Mouse (Mus musculus) stomach, embryonic 16.5 days (tissue): Measurements from ENCODE around the gene Tmod3. TPM values are rescaled to one million over a fixed set of nuclear protein-coding genes. Genes with fewer than 3 reads are reported as not detected.
"Not testable (repeated sequence)": the region's sequence is repeated elsewhere in the genome, so short reads cannot be mapped to it uniquely, and the experiment has no call there.

Experiments
- ATAC-seq: fragments of 200-750 bp; cut with Nextera tagmentation; 2 replicates; pipeline ENCODE4 v1.8.0; 2017; ENCODE audit warnings: moderate number of reproducible peaks, moderate TSS enrichment; ENCODE audit not compliant: insufficient read depth, low FRiP score
- H3K27ac ChIP-seq: fragments of 300-500 bp; sonication (generic); 2 replicates; pipeline ENCODE4 v1.5.1; 2014; ENCODE audit warnings: low read length
- H3K27me3 ChIP-seq: fragments of 300-500 bp; sonication (generic); 2 replicates; pipeline ENCODE4 v1.6.1; 2014; ENCODE audit warnings: low read length, control low read depth, mixed read lengths; ENCODE audit not compliant: control insufficient read depth, insufficient read depth
- H3K36me3 ChIP-seq: fragments of 300-500 bp; sonication (generic); 2 replicates; pipeline ENCODE4 v1.6.1; 2014; ENCODE audit warnings: low read length; ENCODE audit not compliant: control insufficient read depth, insufficient read depth
- H3K4me1 ChIP-seq: fragments of 300-500 bp; sonication (generic); 2 replicates; pipeline ENCODE4 v1.6.1; 2014; ENCODE audit warnings: low read length, control low read depth, mixed read lengths; ENCODE audit not compliant: control insufficient read depth, insufficient read depth
- H3K4me2 ChIP-seq: fragments of 300-500 bp; sonication (generic); 2 replicates; pipeline ENCODE4 v1.6.1; 2014; ENCODE audit warnings: low read depth, low read length, mixed read lengths
- H3K4me3 ChIP-seq: fragments of 300-500 bp; sonication (generic); replicated peaks from 2 replicates; pipeline ENCODE4 v1.5.1; 2014; ENCODE audit warnings: mild to moderate bottlenecking, low read length
- H3K9ac ChIP-seq: fragments of 300-500 bp; sonication (generic); 2 replicates; pipeline ENCODE4 v1.6.1; 2014; ENCODE audit warnings: low read length
- H3K9me3 ChIP-seq: fragments of 300-500 bp; sonication (generic); replicated peaks from 2 replicates; pipeline ENCODE4 v1.6.1; 2016; ENCODE audit warnings: low read length, control low read depth; ENCODE audit not compliant: control insufficient read depth
- WGBS: fragments of 180-500 bp; shearing (Covaris S2); extraction: QIAGEN DNeasy Blood & Tissue Kit; methylation state at CpG from one replicate; pipeline ENCODE4 v1.1.7; 2014; 5-methylcytosine and 5-hydroxymethylcytosine counted together
- polyA plus RNA-seq: library from polyadenylated mRNA; unstranded; fragments of >200 nt; fragmentation: Nextera tagmentation; extraction: Ambion mirVana; gene quantifications from 2 replicates; pipeline ENCODE4 v1.2.1, GENCODE M21; 2015

Tmod3 gene
- polyA plus RNA-seq, 1 experiment from 2014 or later: 159 TPM

DNA sequence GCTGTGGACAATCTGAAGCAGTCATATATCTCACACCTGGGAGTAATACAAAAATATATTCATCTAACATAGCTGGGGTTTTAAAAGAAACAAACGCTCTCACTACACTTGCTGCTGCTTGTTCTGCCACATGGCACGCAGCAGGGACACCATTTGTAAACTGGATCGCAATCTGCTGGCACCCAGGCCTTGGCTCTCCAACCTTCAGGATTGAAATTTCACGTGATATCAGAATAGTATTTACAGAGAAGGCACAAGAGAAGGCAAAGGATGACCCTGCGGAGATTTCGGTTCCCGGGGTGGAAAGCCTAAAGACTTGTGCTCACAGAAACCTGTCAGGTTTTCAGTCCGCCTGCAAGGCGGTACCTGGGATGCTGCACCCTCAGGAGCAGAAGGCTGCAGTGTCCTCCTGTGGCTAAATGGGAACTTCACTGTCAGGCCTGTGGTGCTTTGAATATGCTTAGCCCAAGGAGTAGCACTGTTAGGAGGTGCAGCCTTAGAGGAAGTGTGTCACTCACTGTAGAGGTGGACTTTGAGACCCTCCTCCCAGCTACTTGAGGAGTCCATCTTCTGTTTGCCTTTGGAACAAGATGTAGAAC lies 65.0 kb downstream of the Tmod3 start:
- H3K9ac ChIP-seq: no peak overlapping the region
- H3K4me1 ChIP-seq: no peaks in the 10 kb centered on the region
- 83% methylated on average over 9 of the region's 9 CpGs for WGBS
- no peak overlapping the region for H3K4me2 ChIP-seq
- H3K9me3 ChIP-seq: no peaks in the 10 kb centered on the region
- H3K36me3 ChIP-seq: peaks cover 10% of the 10 kb centered on the region
- ATAC-seq: no peak
- no peak overlapping the region for H3K4me3 ChIP-seq
- no peak overlapping the region for H3K27ac ChIP-seq
- H3K27me3 ChIP-seq: no peaks in the 10 kb centered on the region

- not testable (repeated sequence) for H3K27me3 ChIP-seq, H3K27ac ChIP-seq, ATAC-seq, H3K4me1 ChIP-seq, H3K4me3 ChIP-seq, H3K9me3 ChIP-seq, H3K36me3 ChIP-seq, H3K9ac ChIP-seq, H3K4me2 ChIP-seq
- 94% methylated on average over 7 of the region's 7 CpGs for WGBS
These were observed 71.2 kb downstream of the Tmod3 start for GRCm38 (mm10) chr9:75488255-75488654.

GRCm38 (mm10) chr9:75485231-75485630 lies 74.2 kb downstream of the Tmod3 start:
- WGBS: 76% methylated on average over 6 of the region's 6 CpGs
- ATAC-seq: no peak
- Histone ChIP-seq H3K9ac (no peak overlapping the region), H3K27ac (no peak overlapping the region), H3K4me2 (no peak overlapping the region), H3K9me3 (no peaks in the 10 kb centered on the region), H3K36me3 (no peaks in the 10 kb centered on the region), H3K4me1 (no peaks in the 10 kb centered on the region), H3K27me3 (no peaks in the 10 kb centered on the region), H3K4me3 (no peak overlapping the region)

GRCm38 (mm10) chr9:75480536-75481075 lies 78.9 kb downstream of the Tmod3 start:
- Histone ChIP-seq H3K36me3 (no peaks in the 10 kb centered on the region), H3K9ac (no peak overlapping the region), H3K4me3 (no peak overlapping the region), H3K9me3 (no peaks in the 10 kb centered on the region), H3K4me2 (no peak overlapping the region), H3K27me3 (no peaks in the 10 kb centered on the region), H3K4me1 (no peaks in the 10 kb centered on the region), H3K27ac (no peak overlapping the region)
- ATAC-seq: no peak
- WGBS: 88% methylated on average over 5 of the region's 5 CpGs

DNA sequence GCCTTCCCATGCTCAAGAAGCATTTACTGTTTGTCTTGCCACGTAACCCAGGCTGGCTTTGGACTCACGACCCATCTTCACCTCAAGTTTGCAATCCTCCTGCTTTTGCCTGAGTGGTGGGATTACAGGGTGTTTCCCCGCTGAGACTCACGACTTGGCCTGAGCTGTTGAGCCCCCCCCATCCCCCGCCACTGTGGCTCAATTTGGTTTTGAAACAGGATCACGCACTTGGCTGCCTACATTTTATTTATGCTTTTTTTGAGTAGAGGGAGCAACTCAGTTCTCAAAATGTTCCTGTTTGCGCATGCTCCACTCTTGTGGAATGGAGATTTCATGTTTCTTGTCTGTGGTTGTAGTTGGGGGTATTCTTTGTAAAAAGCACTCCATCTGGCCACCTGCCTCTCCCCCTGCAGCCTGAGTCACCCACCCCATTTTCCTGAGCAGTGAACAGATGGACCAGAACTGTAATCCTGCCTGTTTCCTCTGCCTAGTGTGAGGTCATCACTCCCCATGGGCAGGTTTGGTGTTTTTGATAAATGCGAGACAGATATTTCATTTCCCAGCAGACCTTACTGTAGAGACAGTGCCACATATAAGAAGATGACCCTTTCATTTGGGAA lies 80.2 kb downstream of the Tmod3 start:
- ATAC-seq: no peak
- H3K27ac ChIP-seq: no peak overlapping the region
- H3K36me3 ChIP-seq: no peaks in the 10 kb centered on the region
- WGBS: 53% methylated on average over 8 of the region's 8 CpGs
- H3K27me3 ChIP-seq: no peaks in the 10 kb centered on the region
- no peaks in the 10 kb centered on the region for H3K4me1 ChIP-seq
- no peak overlapping the region for H3K4me2 ChIP-seq
- no peak overlapping the region for H3K9ac ChIP-seq
- H3K9me3 ChIP-seq: no peaks in the 10 kb centered on the region
- H3K4me3 ChIP-seq: no peak overlapping the region

DNA sequence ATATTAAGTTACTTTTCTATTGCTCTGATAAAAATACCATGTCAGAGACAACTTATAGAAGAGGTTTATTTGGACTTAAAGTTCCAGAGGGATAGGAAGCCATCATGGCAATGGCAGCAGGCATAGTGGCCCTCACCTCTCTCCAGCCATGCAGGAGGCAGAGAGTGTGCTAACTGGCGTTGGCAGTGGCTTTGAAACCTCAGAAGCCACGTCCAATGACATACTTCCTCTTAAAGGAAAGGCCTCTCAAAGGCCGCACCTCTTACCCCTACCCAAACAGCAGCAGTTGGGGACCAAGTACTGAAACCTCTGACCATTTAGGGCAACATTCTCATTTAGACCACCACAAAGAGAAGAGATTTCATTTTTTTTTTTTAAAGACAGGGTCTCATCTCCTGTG lies 82.2 kb downstream of the Tmod3 start:
- 58% methylated on average over 3 of the region's 3 CpGs for WGBS

DNA sequence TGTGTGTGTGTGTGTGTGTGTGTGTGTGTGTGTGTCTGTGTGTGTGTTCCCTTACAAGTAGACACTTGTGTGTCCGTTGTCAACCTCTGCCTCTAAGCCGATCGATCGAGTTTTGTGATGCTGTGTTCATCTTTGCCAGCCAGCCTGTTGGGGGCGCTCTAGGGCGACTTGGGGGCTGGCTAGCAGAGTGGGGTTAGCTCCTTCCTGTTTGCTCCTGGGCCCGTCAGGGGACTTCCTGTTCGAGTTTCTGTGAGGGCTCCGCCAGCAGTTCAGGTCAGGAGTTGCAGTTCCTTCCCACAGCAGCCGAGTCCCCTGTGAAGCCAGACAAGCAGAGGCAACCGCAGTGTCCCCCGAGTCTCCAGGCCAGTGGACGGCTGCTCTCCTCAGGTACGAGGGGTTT lies 91.2 kb downstream of the Tmod3 start:
- H3K4me2 ChIP-seq: no peak overlapping the region
- no peak overlapping the region for H3K27ac ChIP-seq
- H3K4me1 ChIP-seq: peaks cover 2% of the 10 kb centered on the region; the same call in 1 of the 2 replicates
- no peaks in the 10 kb centered on the region for H3K9me3 ChIP-seq
- no peak overlapping the region for H3K4me3 ChIP-seq
- ATAC-seq: no peak
- H3K36me3 ChIP-seq: peaks cover 15% of the 10 kb centered on the region
- H3K27me3 ChIP-seq: no peaks in the 10 kb centered on the region
- no peak overlapping the region for H3K9ac ChIP-seq
- 80% methylated on average over 14 of the region's 14 CpGs for WGBS

More for the DNA sequence above, 82.2 kb downstream of the Tmod3 start:
- no peaks in the 10 kb centered on the region for H3K27me3 ChIP-seq
- H3K27ac ChIP-seq: no peak overlapping the region
- no peak for ATAC-seq
- H3K4me1 ChIP-seq: no peaks in the 10 kb centered on the region
- H3K4me3 ChIP-seq: no peak overlapping the region
- no peak overlapping the region for H3K4me2 ChIP-seq
- no peak overlapping the region for H3K9ac ChIP-seq
- no peaks in the 10 kb centered on the region for H3K36me3 ChIP-seq
- no peaks in the 10 kb centered on the region for H3K9me3 ChIP-seq

DNA sequence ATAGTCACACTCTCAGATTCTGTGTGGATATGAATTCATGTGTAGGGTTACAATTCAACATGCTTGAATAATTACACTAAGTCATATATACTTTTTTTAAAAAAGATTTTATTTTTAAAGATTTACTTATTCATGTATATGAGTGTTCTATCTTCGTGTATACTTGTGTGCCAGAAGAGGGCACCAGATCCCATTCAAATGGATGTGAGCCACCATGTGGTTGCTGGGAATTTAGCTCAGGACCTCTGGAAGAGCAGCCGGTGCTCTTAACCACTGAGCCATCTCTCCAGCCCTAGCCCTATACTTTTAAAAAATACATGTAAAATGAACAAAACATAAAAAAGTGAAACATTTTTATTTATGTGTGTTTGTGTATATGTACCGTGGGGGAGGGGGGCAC lies 91.9 kb downstream of the Tmod3 start:
- H3K27me3 ChIP-seq: no peaks in the 10 kb centered on the region
- peaks cover 15% of the 10 kb centered on the region for H3K36me3 ChIP-seq
- H3K4me1 ChIP-seq: peaks cover 2% of the 10 kb centered on the region; the same call in 1 of the 2 replicates
- no peak overlapping the region for H3K4me2 ChIP-seq
- WGBS: 92% methylated on average over 3 of the region's 3 CpGs
- H3K4me3 ChIP-seq: no peak overlapping the region
- no peaks in the 10 kb centered on the region for H3K9me3 ChIP-seq
- no peak overlapping the region for H3K9ac ChIP-seq
- no peak overlapping the region for H3K27ac ChIP-seq
- ATAC-seq: no peak

DNA sequence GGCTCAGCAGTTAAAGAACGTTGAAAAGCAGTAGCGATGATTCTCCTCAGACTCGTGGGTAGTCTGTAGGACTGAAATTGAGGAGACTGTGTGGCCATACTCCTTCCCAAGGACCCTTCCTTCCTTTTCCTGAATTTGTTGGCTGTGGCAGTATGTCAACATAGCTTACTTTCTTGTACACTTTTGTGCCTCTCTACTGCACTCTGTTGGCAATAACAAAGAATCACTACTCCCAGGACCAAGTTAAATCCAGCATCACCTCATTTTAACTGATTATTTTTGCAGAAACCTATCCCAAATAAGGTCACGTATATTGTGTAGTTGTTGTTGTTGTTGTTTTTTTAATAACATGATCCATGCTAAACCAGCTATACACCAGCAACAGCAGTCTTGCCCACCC lies 92.8 kb downstream of the Tmod3 start:
- no peak for ATAC-seq
- H3K36me3 ChIP-seq: peaks cover 15% of the 10 kb centered on the region
- H3K4me3 ChIP-seq: no peak overlapping the region
- no peak overlapping the region for H3K9ac ChIP-seq
- H3K27ac ChIP-seq: no peak overlapping the region
- no peak overlapping the region for H3K4me2 ChIP-seq
- 89% methylated on average over 4 of the region's 4 CpGs for WGBS
- H3K4me1 ChIP-seq: peaks cover 2% of the 10 kb centered on the region; the same call in 1 of the 2 replicates
- no peaks in the 10 kb centered on the region for H3K9me3 ChIP-seq
- H3K27me3 ChIP-seq: no peaks in the 10 kb centered on the region
